Mouse (Mus musculus): ENCODE data around the gene Dmd.

DNA sequence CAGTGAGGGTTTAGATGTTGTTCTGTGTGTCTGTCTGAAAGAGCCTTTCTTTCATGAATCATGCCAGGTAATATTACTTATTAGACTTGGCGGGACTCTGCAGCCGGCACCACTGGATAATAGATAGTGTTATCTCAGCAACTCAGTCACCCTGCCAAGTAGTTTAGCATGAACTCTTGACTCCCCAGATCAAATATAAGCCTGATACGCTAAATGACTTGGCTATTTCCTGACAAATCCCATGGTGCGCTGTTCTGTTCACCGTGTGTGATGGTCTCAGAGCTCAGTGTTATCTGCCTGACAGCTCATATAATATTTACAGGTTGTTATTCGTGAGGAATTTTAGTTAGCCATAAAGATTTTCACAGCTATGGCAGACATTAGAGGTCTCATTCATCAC, 2012.3 kb downstream of the Dmd start:
- TF ChIP-seq CTCF (IDR thresholded peaks at IDR 0.05 in 2 of 3, conservative IDR thresholded peaks at IDR 0.05 in 1 of 3; ENCODE audit: control insufficient read depth in 1 of 3, insufficient read depth in 1 of 3, low read depth in 2 of 3, low read length in 3 of 3, poor library complexity in 1 of 3, severe bottlenecking in 1 of 3) (no peak), POLR2A (IDR thresholded peaks at IDR 0.05; ENCODE audit: control insufficient read depth in 1 of 2, insufficient read depth in 1 of 2, low read depth in 1 of 2, low read length in 2 of 2, poor library complexity in 1 of 2) (no peak), MYB (IDR thresholded peaks at IDR 0.05; ENCODE audit: low read depth, low read length) (no peak), TCF12 (IDR thresholded peaks at IDR 0.05; ENCODE audit: low read depth, low read length) (no peak), USF2 (IDR thresholded peaks at IDR 0.05; ENCODE audit: borderline replicate concordance in 1 of 2, insufficient read depth in 1 of 2, low read depth in 1 of 2, low read length in 2 of 2) (no peak), ZC3H11A (IDR thresholded peaks at IDR 0.05; ENCODE audit: low read depth, low read length) (no peak), MAFK (IDR thresholded peaks at IDR 0.05; ENCODE audit: borderline replicate concordance, low read depth, low read length) (no peak), ZNF384 (IDR thresholded peaks at IDR 0.05; ENCODE audit: low read depth, low read length) (no peak), UBTF (IDR thresholded peaks at IDR 0.05; ENCODE audit: borderline replicate concordance, insufficient read depth, low read depth, low read length) (no peak), E2F4 (IDR thresholded peaks at IDR 0.05; ENCODE audit: borderline replicate concordance, low read depth, low read length) (no peak)
